ENCODE assay signal across 9 mouse cellular contexts in the genomic region with DNA sequence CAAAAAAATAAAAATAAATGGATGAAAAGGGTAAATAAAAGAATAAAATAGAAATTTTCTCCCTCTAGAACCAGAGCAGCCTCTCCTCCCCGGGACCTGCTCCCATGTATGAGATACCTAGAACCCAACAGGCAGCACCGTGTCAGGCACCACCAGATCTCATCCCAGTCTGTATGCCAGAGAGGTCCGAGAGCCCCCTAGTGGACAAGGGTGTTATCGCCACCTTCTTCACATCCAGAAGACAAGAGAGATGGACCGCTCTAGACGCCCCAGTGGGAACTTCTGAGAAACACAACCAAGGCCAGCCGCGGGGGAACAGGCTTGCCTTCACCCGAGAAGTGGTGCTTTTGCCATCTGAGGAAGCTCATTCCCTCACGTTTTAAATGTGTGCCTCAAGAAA. TPM values are rescaled to one million over a fixed set of nuclear protein-coding genes. Genes with fewer than 3 reads are reported as not detected.
DNase-seq lines count a peak whose midpoint lies in the region; ATAC-seq lines count a peak whose summit lies in the region.
"Had no signal": no experiment of that assay in that cellular context is flagged by ENCODE, and none has a peak within 500 bp of the region (broad histone marks: within the 10 kb centered on the region; RNA-seq: fewer than 3 reads in every experiment).

No protein-coding gene starts in this region.

- peak; percentile 70 for DNase-seq in hindbrain, embryonic 10.5 days (ENCODE audit: low spot score)
- peak; percentile 36 for DNase-seq in adipocyte (ENCODE audit: low spot score)
- DNase-seq in gastrocnemius, postnatal 36 days, result peak; percentile 20 to 31
- peak; percentile 37 to 71 for DNase-seq in layer of hippocampus, postnatal 25 days (ENCODE audit: extremely low spot score in 1 of 2, low spot score in 1 of 2)
- peak; percentile 85 for DNase-seq in lung, postnatal 36 days
- peak; percentile 50 to 77 for DNase-seq in spleen, postnatal 10 days (ENCODE audit: low spot score in 2 of 2)

- ATAC-seq in hindbrain, embryonic 13.5 days (ENCODE audit: low FRiP score), result no peak
- peak; percentile 98 for ATAC-seq in common myeloid progenitor, adult 5-6 weeks (replicated peaks; ENCODE audit: low read depth, poor library complexity, severe bottlenecking)

- H3K27me3 ChIP-seq in hindbrain, embryonic 10.5 days (ENCODE audit: insufficient read depth, poor library complexity, severe bottlenecking), result no peaks in the 10 kb centered on the region
- H3K27me3 ChIP-seq in hindbrain, embryonic 13.5 days, result 0 out of 2 replicates have a peak, but pooled peaks cover 8% of the 10 kb centered on the region

- intact Hi-C loops in gastrocnemius, postnatal 36 days (cut with DNase I), result no loop called here

- WGBS in hindbrain, embryonic 10.5 days, result 22% methylated on average over 10 of the region's 10 CpGs
- WGBS in hindbrain, embryonic 13.5 days, result 21% methylated on average over 10 of the region's 10 CpGs

- H3K27ac ChIP-seq in hindbrain, embryonic 10.5 days, result no peak overlapping the region
- no peak overlapping the region for H3K27ac ChIP-seq in hindbrain, embryonic 13.5 days

- no peak overlapping the region for H3K4me2 ChIP-seq in hindbrain, embryonic 13.5 days

- peaks cover 9% of the 10 kb centered on the region; the same call in 1 of the 2 replicates for H3K9me3 ChIP-seq in hindbrain, embryonic 10.5 days
- H3K9me3 ChIP-seq in hindbrain, embryonic 13.5 days, result 0 out of 2 replicates have a peak, but pooled peaks cover 8% of the 10 kb centered on the region

- H3K4me3 ChIP-seq in hindbrain, embryonic 10.5 days, result no peak overlapping the region
- no peak overlapping the region for H3K4me3 ChIP-seq in hindbrain, embryonic 13.5 days
- H3K4me3 ChIP-seq: myocyte had no signal

- H3K4me1 ChIP-seq in hindbrain, embryonic 10.5 days (replicated peaks), result no peaks in the 10 kb centered on the region
- H3K4me1 ChIP-seq in hindbrain, embryonic 13.5 days (replicated peaks), result no peaks in the 10 kb centered on the region

- no peaks in the 10 kb centered on the region for H3K36me3 ChIP-seq in hindbrain, embryonic 10.5 days
- no peaks in the 10 kb centered on the region for H3K36me3 ChIP-seq in hindbrain, embryonic 13.5 days

- H3K9ac ChIP-seq in hindbrain, embryonic 13.5 days, result no peak overlapping the region

RNA-seq across cellular contexts. Expression of a gene that starts 20.3 kb away (rescaled TPM):
- 50.5 and 64.5 TPM in 2 replicates for polyA plus RNA-seq in hindbrain, embryonic 10.5 days (2016; fragmentation: Nextera tagmentation; extraction: Ambion mirVana)
- polyA plus RNA-seq in hindbrain, embryonic 13.5 days (2015; fragmentation: Nextera tagmentation; extraction: Ambion mirVana), result 24.4 and 30.9 TPM in 2 replicates
- total RNA-seq in common myeloid progenitor, adult 5-6 weeks (2017), result 77.1 and 95.0 TPM in 2 replicates
- 10 to 100 TPM; 43.3 to 50.8 TPM for total RNA-seq in gastrocnemius, postnatal 36 days (2021)
- 10 to 100 TPM; 20.7 to 22.1 TPM for total RNA-seq in layer of hippocampus, postnatal 25 days (2021)

RNA-seq across cellular contexts. Expression of a gene that starts 32.2 kb away (rescaled TPM):
- polyA plus RNA-seq in hindbrain, embryonic 10.5 days (2016; fragmentation: Nextera tagmentation; extraction: Ambion mirVana), result 5.7 and 7.9 TPM in 2 replicates
- polyA plus RNA-seq in hindbrain, embryonic 13.5 days (2015; fragmentation: Nextera tagmentation; extraction: Ambion mirVana), result 21.6 and 22.1 TPM in 2 replicates
- total RNA-seq in common myeloid progenitor, adult 5-6 weeks (2017), result 0.15 and 2.1 TPM in 2 replicates
- total RNA-seq in gastrocnemius, postnatal 36 days (2021), result under 1 TPM; 0.47 to 0.89 TPM
- 10 to 100 TPM; 47.0 to 66.6 TPM for total RNA-seq in layer of hippocampus, postnatal 25 days (2021)

RNA-seq across cellular contexts. Expression of a gene that starts 52.0 kb away (rescaled TPM):
- 1.1 and 1.6 TPM in 2 replicates for polyA plus RNA-seq in hindbrain, embryonic 10.5 days (2016; fragmentation: Nextera tagmentation; extraction: Ambion mirVana)
- polyA plus RNA-seq in hindbrain, embryonic 13.5 days (2015; fragmentation: Nextera tagmentation; extraction: Ambion mirVana), result 2.4 and 2.5 TPM in 2 replicates
- not detected in 2 replicates for total RNA-seq in common myeloid progenitor, adult 5-6 weeks (2017)
- not detected for total RNA-seq in gastrocnemius, postnatal 36 days (2021)
- 100 to 1,000 TPM; 664 to 669 TPM for total RNA-seq in layer of hippocampus, postnatal 25 days (2021)
- polyA plus RNA-seq: myocyte had no signal

Comparison
In these comparisons a context has a peak if more than half of its experiments do, and no peak if none do; other contexts are left out.
1. DNase-seq: peak in every context shown above with its lines; median percentile 85 in lung, postnatal 36 days; 70 in hindbrain, embryonic 10.5 days; 64 in spleen, postnatal 10 days; 54 in layer of hippocampus, postnatal 25 days; 36 in adipocyte; 26 in gastrocnemius, postnatal 36 days.
2. RNA of a gene that starts 32.2 kb away (total RNA-seq): 47.0 to 66.6 TPM in layer of hippocampus, postnatal 25 days; 0.15 to 2.1 TPM in common myeloid progenitor, adult 5-6 weeks and 0.47 to 0.89 TPM in gastrocnemius, postnatal 36 days; every median in the first group is over 10 times any median in the second.
3. RNA of a gene that starts 52.0 kb away (total RNA-seq): 664 to 669 TPM in layer of hippocampus, postnatal 25 days; not detected in gastrocnemius, postnatal 36 days and not detected in common myeloid progenitor, adult 5-6 weeks; every median in the first group is over 100 times any median in the second.